Mouse (Mus musculus) mesoderm, embryonic 11.5 days (tissue): Measurements from ENCODE around the gene Vsig10l.
A peak's percentile ranks its signal among the peaks of the same experiment; 100 is the strongest.

Experiments
- DNase-seq: peaks from one replicate; pipeline ENCODE4 v3.0.0-alpha.2; 2012; ENCODE audit warnings: low read depth, low spot score

Vsig10l gene

GRCm38 (mm10) chr7:43454371-43454770 is 8.6 kb upstream of the Vsig10l start:
- no peak for DNase-seq

- DNase-seq, result no peak
Measured at GRCm38 (mm10) chr7:43463976-43464375, 1.0 kb downstream of the Vsig10l start.

GRCm38 (mm10) chr7:43464864-43465343 is 2.0 kb downstream of the Vsig10l start:
- peak; percentile 13 for DNase-seq

GRCm38 (mm10) chr7:43465344-43466098 is 2.6 kb downstream of the Vsig10l start:
- peak; percentile 84 for DNase-seq

GRCm38 (mm10) chr7:43466099-43466694 is 3.2 kb downstream of the Vsig10l start:
- DNase-seq, result peak; percentile 83

GRCm38 (mm10) chr7:43470373-43470772 is 7.4 kb downstream of the Vsig10l start:
- DNase-seq, result peak; percentile 55

GRCm38 (mm10) chr7:43475706-43476105 is 12.8 kb downstream of the Vsig10l start:
- no peak for DNase-seq

- DNase-seq, result peak; percentile 19
Measured at GRCm38 (mm10) chr7:43476376-43476775, 13.4 kb downstream of the Vsig10l start.

GRCm38 (mm10) chr7:43481191-43481590 is 18.2 kb downstream of the Vsig10l start:
- DNase-seq, result no peak

- DNase-seq, result peak; percentile 34
Measured at GRCm38 (mm10) chr7:43482090-43482716, 19.3 kb downstream of the Vsig10l start.

GRCm38 (mm10) chr7:43483236-43483635 is 20.3 kb downstream of the Vsig10l start:
- DNase-seq, result no peak

- no peak for DNase-seq
Measured at GRCm38 (mm10) chr7:43488646-43489045, 25.7 kb downstream of the Vsig10l start.

GRCm38 (mm10) chr7:43489631-43490125 is 26.7 kb downstream of the Vsig10l start, which contains the start of gene Iglon5:
Iglon5 (minus strand) TSS chr7:43490075.
- no peak for DNase-seq

GRCm38 (mm10) chr7:43490182-43490584 is 27.2 kb downstream of the Vsig10l start:
- DNase-seq, result peak; percentile 72

- no peak for DNase-seq
Measured at GRCm38 (mm10) chr7:43490861-43491260, 27.9 kb downstream of the Vsig10l start.

GRCm38 (mm10) chr7:43495343-43496021 is 32.5 kb downstream of the Vsig10l start:
- DNase-seq, result peak; percentile 60

GRCm38 (mm10) chr7:43511707-43512478 is 48.9 kb downstream of the Vsig10l start:
- no peak for DNase-seq

- no peak for DNase-seq
Measured at GRCm38 (mm10) chr7:43512519-43512918, 49.6 kb downstream of the Vsig10l start.

- no peak for DNase-seq
Measured at GRCm38 (mm10) chr7:43515076-43515475, 52.1 kb downstream of the Vsig10l start.

- no peak for DNase-seq
Measured at GRCm38 (mm10) chr7:43518341-43518740, 55.4 kb downstream of the Vsig10l start.
